Mouse (Mus musculus) MEL-GATA-1-ER (cell line): ENCODE measurements around the gene Bcar3.
A peak's percentile ranks its signal among the peaks of the same experiment; 100 is the strongest.

Experiments used
- DNase-seq: peaks from one replicate; pipeline ENCODE4 v3.0.0-alpha.2; 2012; ENCODE audit warnings: low read depth; ENCODE audit errors: extremely low read depth

Gene Bcar3

GRCm38 (mm10) chr3:122292300-122293222 is 1.4 kb upstream of the Bcar3 start:
- peak; percentile 59 for DNase-seq

- DNase-seq, result no peak
Measured at GRCm38 (mm10) chr3:122293223-122293953, 548 bp upstream of the Bcar3 start.

DNA sequence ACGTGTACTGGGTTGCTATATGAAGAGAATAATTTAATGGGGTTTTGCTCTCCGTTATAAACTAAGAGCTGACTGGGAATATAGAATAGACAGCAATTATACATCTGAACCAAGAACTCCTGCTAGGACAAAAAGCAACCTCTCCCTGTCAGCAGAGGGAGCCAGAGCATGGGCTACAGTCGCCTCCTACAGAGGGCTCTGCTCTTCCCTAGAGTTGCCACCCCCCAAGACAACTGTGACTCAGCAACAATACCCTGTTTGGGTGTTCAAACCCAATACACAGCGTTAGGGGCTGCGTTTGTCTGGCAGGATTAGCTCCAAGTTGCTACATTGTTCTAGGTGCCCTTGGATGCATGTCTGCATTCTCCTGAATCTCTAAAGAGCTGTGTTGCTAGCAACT is 1.6 kb downstream of the Bcar3 start:
- DNase-seq, result peak; percentile 84

DNA sequence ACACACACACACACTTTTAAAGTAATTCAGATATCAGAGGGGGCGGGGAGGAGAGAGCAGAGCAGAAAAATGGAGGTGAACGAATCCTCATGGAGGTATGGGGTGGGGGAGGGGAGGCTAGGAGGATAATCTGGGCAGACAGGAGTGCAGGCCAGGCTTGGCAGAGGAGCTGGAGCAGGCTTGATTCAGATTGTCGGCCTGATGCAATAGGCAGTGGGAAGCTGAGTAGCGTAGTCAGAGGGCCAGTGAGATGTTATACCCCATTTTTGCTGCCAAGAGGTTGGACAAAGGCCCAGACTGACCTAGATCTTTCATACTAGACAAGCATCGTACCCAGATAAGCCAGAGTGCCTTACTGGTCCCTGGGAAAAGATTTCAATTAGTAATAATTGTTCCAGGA is 3.0 kb downstream of the Bcar3 start:
- no peak for DNase-seq

- DNase-seq, result no peak
Measured at GRCm38 (mm10) chr3:122300983-122301919, 7.3 kb downstream of the Bcar3 start.

GRCm38 (mm10) chr3:122304560-122304959 is 10.6 kb downstream of the Bcar3 start:
- no peak for DNase-seq

GRCm38 (mm10) chr3:122307894-122308671 is 14.1 kb downstream of the Bcar3 start:
- DNase-seq, result no peak

- no peak for DNase-seq
Measured at GRCm38 (mm10) chr3:122308981-122309380, 15.0 kb downstream of the Bcar3 start.

GRCm38 (mm10) chr3:122312078-122312477 is 18.1 kb downstream of the Bcar3 start:
- peak; percentile 43 for DNase-seq

- no peak for DNase-seq
Measured at GRCm38 (mm10) chr3:122312936-122313629, 19.1 kb downstream of the Bcar3 start.

DNA sequence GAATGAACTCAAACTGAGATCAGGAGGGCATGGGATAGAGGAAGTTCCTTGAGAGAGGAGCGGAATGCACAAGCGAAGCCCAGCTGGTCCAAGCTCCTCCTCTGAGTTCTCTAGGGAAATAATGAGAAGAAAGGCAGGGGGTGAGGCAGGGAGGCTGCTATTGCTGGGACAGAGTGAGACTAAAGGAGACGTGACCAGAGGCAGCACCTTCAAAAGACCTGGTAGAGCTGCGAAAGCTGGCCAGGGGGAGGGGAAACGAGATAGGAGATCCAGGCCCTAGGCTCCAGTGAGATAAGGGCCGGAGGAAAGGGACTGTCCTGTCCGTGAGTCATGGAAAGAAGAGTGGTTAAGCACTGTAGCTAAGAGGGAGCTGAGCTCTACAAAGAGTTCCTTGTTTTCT is 20.0 kb downstream of the Bcar3 start:
- DNase-seq, result no peak

DNA sequence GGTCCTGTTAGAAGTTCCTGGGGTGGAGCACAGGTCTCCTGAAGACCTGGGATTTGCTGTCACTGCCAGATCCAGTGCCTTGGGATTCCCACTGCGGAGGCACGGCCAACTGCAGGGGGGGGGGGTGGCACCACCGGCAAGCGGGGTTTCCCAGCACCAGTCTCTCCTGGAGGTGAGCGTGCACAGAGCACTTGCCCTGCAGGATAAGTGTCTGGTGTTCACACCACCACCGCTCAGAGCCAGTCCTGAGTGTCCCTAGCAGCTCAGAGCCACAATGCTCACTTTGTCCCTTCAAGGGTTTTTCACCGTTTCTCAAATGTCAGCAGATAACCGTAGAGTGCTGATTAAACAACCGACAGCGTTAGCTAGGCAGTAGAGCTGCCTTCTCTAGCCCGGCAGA is 22.7 kb downstream of the Bcar3 start:
- DNase-seq, result no peak

DNA sequence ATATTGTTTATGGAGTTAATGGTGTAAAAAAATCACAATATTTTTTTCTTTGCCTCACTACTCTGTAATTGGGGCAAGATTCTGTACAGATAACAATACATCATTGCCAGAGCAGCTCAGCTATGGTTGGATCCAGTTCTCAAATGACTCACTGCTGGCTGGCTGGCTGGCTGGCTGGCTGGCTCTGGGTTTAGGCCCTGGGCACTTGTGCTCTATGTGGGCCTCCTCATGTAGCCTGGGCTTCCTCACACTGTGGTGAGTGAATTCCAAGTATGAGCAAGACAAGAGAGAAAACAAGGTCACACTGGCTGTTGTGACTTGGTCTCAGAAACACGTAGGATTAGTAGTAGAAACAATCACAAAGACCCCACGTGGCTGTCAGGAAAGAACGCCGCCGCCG is 23.4 kb downstream of the Bcar3 start:
- no peak for DNase-seq

- no peak for DNase-seq
Measured at GRCm38 (mm10) chr3:122322226-122322625, 28.3 kb downstream of the Bcar3 start.

- no peak for DNase-seq
Measured at GRCm38 (mm10) chr3:122323841-122324240, 29.9 kb downstream of the Bcar3 start.

DNA sequence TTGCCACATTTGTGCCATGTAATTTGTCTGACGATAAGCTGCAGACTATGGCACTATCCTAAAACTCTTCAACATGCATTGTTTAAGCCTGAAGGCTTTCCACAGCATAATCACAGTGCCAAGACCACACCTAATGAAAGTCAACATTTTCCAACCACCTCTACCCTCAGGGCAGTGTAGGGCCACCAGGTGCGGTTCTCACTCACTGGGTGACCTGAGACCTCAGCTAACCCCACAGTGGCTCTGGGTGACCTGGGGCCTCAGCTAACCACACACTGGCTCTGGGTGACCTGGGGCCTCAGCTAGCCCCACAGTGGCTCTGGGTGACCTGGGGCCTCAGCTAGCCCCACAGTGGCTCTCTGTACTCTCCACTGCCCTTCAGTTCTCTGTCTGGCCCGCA is 30.6 kb downstream of the Bcar3 start:
- no peak for DNase-seq

- DNase-seq, result no peak
Measured at GRCm38 (mm10) chr3:122330484-122330883, 36.5 kb downstream of the Bcar3 start.

DNA sequence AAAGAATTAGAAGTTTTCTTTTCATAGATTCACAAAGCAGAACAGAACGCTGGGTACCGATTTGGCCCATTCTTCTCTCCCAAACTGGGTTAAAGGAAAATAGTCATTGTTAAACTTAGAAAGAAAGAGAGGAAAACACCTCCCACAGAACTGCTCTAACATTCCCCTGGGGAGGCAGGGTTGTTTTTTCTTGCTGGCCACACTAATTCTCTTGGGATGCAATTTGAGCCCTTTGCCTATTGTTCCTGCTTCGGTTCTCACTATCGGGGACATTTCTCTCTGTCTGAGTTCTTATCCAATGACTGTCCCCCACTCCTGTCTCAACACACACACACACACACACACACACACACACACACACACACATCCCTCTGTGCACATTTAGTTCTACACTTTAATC is 39.6 kb downstream of the Bcar3 start:
- DNase-seq, result no peak

- no peak for DNase-seq
Measured at GRCm38 (mm10) chr3:122333902-122334301, 40.0 kb downstream of the Bcar3 start.

GRCm38 (mm10) chr3:122334375-122334774 is 40.4 kb downstream of the Bcar3 start:
- no peak for DNase-seq
